Mouse (Mus musculus): ENCODE results near the gene Ptov1. TPM values are rescaled to one million over a fixed set of nuclear protein-coding genes. Genes with fewer than 3 reads are reported as not detected.
A peak's percentile ranks its signal among the peaks of the same experiment; 100 is the strongest.

Gene Ptov1
- total RNA-seq, 2 experiments from 2014 or later, result 32.1 to 67.0 TPM

- ATAC-seq (replicated peaks; ENCODE audit: poor library complexity, severe bottlenecking), result no peak
Measured at GRCm38 (mm10) chr7:44846804-44847203, 22.8 kb downstream of the Ptov1 start.

- ATAC-seq (replicated peaks; ENCODE audit: poor library complexity, severe bottlenecking), result no peak
Measured at GRCm38 (mm10) chr7:44845006-44845405, 24.6 kb downstream of the Ptov1 start.

GRCm38 (mm10) chr7:44841825-44842463 is 27.6 kb downstream of the Ptov1 start:
- no peak for ATAC-seq (replicated peaks; ENCODE audit: poor library complexity, severe bottlenecking)

- ATAC-seq (replicated peaks; ENCODE audit: poor library complexity, severe bottlenecking), result peak; percentile 61
Measured at GRCm38 (mm10) chr7:44840426-44840825, 29.2 kb downstream of the Ptov1 start.

GRCm38 (mm10) chr7:44839491-44840191 is 29.9 kb downstream of the Ptov1 start:
- peak; percentile 38 for ATAC-seq (replicated peaks; ENCODE audit: poor library complexity, severe bottlenecking)

- no peak for ATAC-seq (replicated peaks; ENCODE audit: poor library complexity, severe bottlenecking)
Measured at GRCm38 (mm10) chr7:44839171-44839490, 30.5 kb downstream of the Ptov1 start.

GRCm38 (mm10) chr7:44838073-44838472 is 31.5 kb downstream of the Ptov1 start:
- ATAC-seq (replicated peaks; ENCODE audit: poor library complexity, severe bottlenecking), result no peak

- ATAC-seq (replicated peaks; ENCODE audit: poor library complexity, severe bottlenecking), result no peak
Measured at GRCm38 (mm10) chr7:44836423-44837053, 33.0 kb downstream of the Ptov1 start.

GRCm38 (mm10) chr7:44836016-44836404 is 33.6 kb downstream of the Ptov1 start:
- no peak for ATAC-seq (replicated peaks; ENCODE audit: poor library complexity, severe bottlenecking)

- no peak for ATAC-seq (replicated peaks; ENCODE audit: poor library complexity, severe bottlenecking)
Measured at GRCm38 (mm10) chr7:44835373-44836015, 34.1 kb downstream of the Ptov1 start.

GRCm38 (mm10) chr7:44832763-44833162 is 36.8 kb downstream of the Ptov1 start:
- no peak for ATAC-seq (replicated peaks; ENCODE audit: poor library complexity, severe bottlenecking)

GRCm38 (mm10) chr7:44828706-44829105 is 40.9 kb downstream of the Ptov1 start:
- no peak for ATAC-seq (replicated peaks; ENCODE audit: poor library complexity, severe bottlenecking)

- ATAC-seq (replicated peaks; ENCODE audit: poor library complexity, severe bottlenecking), result no peak; the same call in 1 of the 2 replicates
Measured at GRCm38 (mm10) chr7:44826771-44827170, 42.8 kb downstream of the Ptov1 start.

GRCm38 (mm10) chr7:44824872-44825271 is 44.7 kb downstream of the Ptov1 start:
- ATAC-seq (replicated peaks; ENCODE audit: poor library complexity, severe bottlenecking), result peak; percentile 63

- ATAC-seq (replicated peaks; ENCODE audit: poor library complexity, severe bottlenecking), result 0 out of 2 replicates have a peak, but pooled peaks have one; percentile 20
Measured at GRCm38 (mm10) chr7:44823409-44823808, 46.2 kb downstream of the Ptov1 start.

GRCm38 (mm10) chr7:44821666-44822448 is 47.7 kb downstream of the Ptov1 start:
- 0 out of 2 replicates have a peak, but pooled peaks have one; percentile 12 for ATAC-seq (replicated peaks; ENCODE audit: poor library complexity, severe bottlenecking)

- ATAC-seq (replicated peaks; ENCODE audit: poor library complexity, severe bottlenecking), result no peak
Measured at GRCm38 (mm10) chr7:44820525-44820924, 49.1 kb downstream of the Ptov1 start.

- no peak for ATAC-seq (replicated peaks; ENCODE audit: poor library complexity, severe bottlenecking)
Measured at GRCm38 (mm10) chr7:44819863-44820262, 49.7 kb downstream of the Ptov1 start.

- ATAC-seq (replicated peaks; ENCODE audit: poor library complexity, severe bottlenecking), result no peak
Measured at GRCm38 (mm10) chr7:44819391-44819790, 50.2 kb downstream of the Ptov1 start.

GRCm38 (mm10) chr7:44818751-44819235 is 50.8 kb downstream of the Ptov1 start:
- no peak for ATAC-seq (replicated peaks; ENCODE audit: poor library complexity, severe bottlenecking)

All from granulocyte monocyte progenitor cell, adult 5-6 weeks (primary cell).